ENCODE assay signal across 26 mouse cellular contexts in genomic region chr1:86345069-86345468, GRCm38 (mm10). TPM values are rescaled to one million over a fixed set of nuclear protein-coding genes. Genes with fewer than 3 reads are reported as not detected.
DNase-seq lines count a peak whose midpoint lies in the region; ATAC-seq lines count a peak whose summit lies in the region.
"Had no signal": no experiment of that assay in that cellular context is flagged by ENCODE, and none has a peak within 500 bp of the region (broad histone marks: within the 10 kb centered on the region; RNA-seq: fewer than 3 reads in every experiment).

No protein-coding gene starts in this region.

- H3K4me2 ChIP-seq in limb, embryonic 13.5 days (replicated peaks) = no peak overlapping the region
- H3K4me2 ChIP-seq: embryonic facial prominence, embryonic 15.5 days; forebrain, embryonic 12.5 days; heart, embryonic 11.5 days; hindbrain, embryonic 14.5 days; limb, embryonic 12.5 days; lung, embryonic 14.5 days had no signal

- no peak for DNase-seq in limb, embryonic 10.5 days (ENCODE audit: low spot score)
- peak; percentile 13 for DNase-seq in thymus, postnatal 14 days
- no peak for DNase-seq in thymus, postnatal 25 days
- DNase-seq in layer of hippocampus, postnatal 25 days (ENCODE audit: extremely low spot score in 1 of 2, low spot score in 1 of 2) = no peak
- DNase-seq in left cerebral cortex, adult 8-10 months (ENCODE audit: low spot score in 2 of 2) = no peak
- DNase-seq: adrenal gland, adult 8-10 months; cerebellum, adult 11-12 months; cerebellum, postnatal 25 days; gastrocnemius, postnatal 25 days; heart, adult 18-20 months; heart, postnatal 4 days; kidney, adult 9 months; kidney, postnatal 10 days; lung, postnatal 14 days had no signal

- no peaks in the 10 kb centered on the region for H3K4me1 ChIP-seq in limb, embryonic 13.5 days
- no peaks in the 10 kb centered on the region for H3K4me1 ChIP-seq in limb, embryonic 10.5 days
- H3K4me1 ChIP-seq: embryonic facial prominence, embryonic 10.5 days; embryonic facial prominence, embryonic 15.5 days; forebrain, embryonic 12.5 days; limb, embryonic 12.5 days; midbrain, embryonic 10.5 days had no signal

- no peak overlapping the region for H3K9ac ChIP-seq in limb, embryonic 13.5 days
- H3K9ac ChIP-seq: embryonic facial prominence, embryonic 15.5 days; forebrain, embryonic 12.5 days; hindbrain, embryonic 14.5 days; limb, embryonic 12.5 days; liver, embryonic 14.5 days; lung, embryonic 14.5 days had no signal

- ATAC-seq in limb, embryonic 13.5 days (ENCODE audit: low FRiP score, low read depth) = no peak
- ATAC-seq: intestine, postnatal 0 days had no signal

- H3K4me3 ChIP-seq in limb, embryonic 13.5 days = no peak overlapping the region
- H3K4me3 ChIP-seq in limb, embryonic 10.5 days = no peak overlapping the region
- no peak overlapping the region for H3K4me3 ChIP-seq in macrophage (ENCODE audit: inconsistent target)
- H3K4me3 ChIP-seq: embryonic facial prominence, embryonic 10.5 days; embryonic facial prominence, embryonic 15.5 days; forebrain, embryonic 12.5 days; limb, embryonic 12.5 days; midbrain, embryonic 10.5 days had no signal

- 90% methylated on average over 4 of the region's 4 CpGs for WGBS in limb, embryonic 13.5 days
- WGBS in limb, embryonic 10.5 days = 96% methylated on average over 4 of the region's 4 CpGs
- 88% methylated on average over 4 of the region's 4 CpGs for WGBS in macrophage (ENCODE audit: missing documents)

- no peaks in the 10 kb centered on the region for H3K79me2 ChIP-seq in macrophage (ENCODE audit: inconsistent target)

- H3K36me3 ChIP-seq in limb, embryonic 13.5 days = peaks cover 45% of the 10 kb centered on the region
- H3K36me3 ChIP-seq in limb, embryonic 10.5 days = peaks cover 51% of the 10 kb centered on the region
- H3K36me3 ChIP-seq in macrophage (ENCODE audit: inconsistent target) = peaks cover 17% of the 10 kb centered on the region

- 0 out of 2 replicates have a peak overlapping the region, but pooled peaks have one; percentile 4 for H3K27ac ChIP-seq in limb, embryonic 13.5 days
- H3K27ac ChIP-seq in limb, embryonic 10.5 days = no peak overlapping the region
- H3K27ac ChIP-seq in macrophage = peak overlapping the region; percentile 36
- H3K27ac ChIP-seq: embryonic facial prominence, embryonic 10.5 days; forebrain, embryonic 12.5 days; hindbrain, embryonic 14.5 days; limb, embryonic 12.5 days; liver, embryonic 14.5 days; midbrain, embryonic 10.5 days had no signal

- no peaks in the 10 kb centered on the region for H3K27me3 ChIP-seq in limb, embryonic 13.5 days
- H3K27me3 ChIP-seq in limb, embryonic 10.5 days (ENCODE audit: low read depth, poor library complexity, severe bottlenecking) = no peaks in the 10 kb centered on the region
- H3K27me3 ChIP-seq: embryonic facial prominence, embryonic 15.5 days; forebrain, embryonic 12.5 days; limb, embryonic 12.5 days had no signal

- H3K9me3 ChIP-seq in limb, embryonic 13.5 days = no peaks in the 10 kb centered on the region
- H3K9me3 ChIP-seq in limb, embryonic 10.5 days (replicated peaks) = no peaks in the 10 kb centered on the region
- H3K9me3 ChIP-seq: embryonic facial prominence, embryonic 10.5 days; embryonic facial prominence, embryonic 15.5 days; forebrain, embryonic 12.5 days; limb, embryonic 12.5 days; midbrain, embryonic 10.5 days had no signal

RNA-seq across cellular contexts. Expression of gene Ncl, which starts 14.1 kb away (rescaled TPM):
- polyA plus RNA-seq in limb, embryonic 13.5 days (2015; fragmentation: Nextera tagmentation; extraction: Ambion mirVana) = 418 and 419 TPM in 2 replicates
- 554 and 638 TPM in 2 replicates for polyA plus RNA-seq in limb, embryonic 10.5 days (2016; fragmentation: Nextera tagmentation; extraction: Ambion mirVana)
- 100 to 1,000 TPM in 23 of 26 experiments, 10 to 100 TPM in 3; 83.5 to 169 (median 135) TPM for total RNA-seq in macrophage (2018; cell fraction: chromatin; rRNA removed)
- total RNA-seq in macrophage (2018; cell fraction: cytosol; rRNA removed) = 100 to 1,000 TPM; 109 to 212 (median 155) TPM
- total RNA-seq in macrophage (2018; cell fraction: nucleus; rRNA removed) = 100 to 1,000 TPM in 25 of 26 experiments, 10 to 100 TPM in 1; 76.3 to 324 (median 136) TPM
- polyA plus RNA-seq in macrophage (2018) = 124 to 407 TPM (median 295 TPM) in 3 replicates
- total RNA-seq in layer of hippocampus, postnatal 25 days (2021) = 100 to 1,000 TPM; 126 to 148 TPM
- total RNA-seq in left cerebral cortex, adult 8-10 months (2022) = 100 to 1,000 TPM; 151 to 166 (median 164) TPM

RNA-seq across cellular contexts. Expression of gene B3gnt7, which starts 42.4 kb away (rescaled TPM):
- 8.3 and 9.6 TPM in 2 replicates for polyA plus RNA-seq in limb, embryonic 13.5 days (2015; fragmentation: Nextera tagmentation; extraction: Ambion mirVana)
- polyA plus RNA-seq in limb, embryonic 10.5 days (2016; fragmentation: Nextera tagmentation; extraction: Ambion mirVana) = 3.4 and 3.9 TPM in 2 replicates
- 1 to 10 TPM in 7 of 26 experiments, under 1 TPM in 8, not detected in 11; 0.37 to 5.4 (median 0.98) TPM for total RNA-seq in macrophage (2018; cell fraction: chromatin; rRNA removed)
- 1 to 10 TPM in 13 of 26 experiments, under 1 TPM in 13; 0.11 to 4.3 (median 1.00) TPM for total RNA-seq in macrophage (2018; cell fraction: cytosol; rRNA removed)
- total RNA-seq in macrophage (2018; cell fraction: nucleus; rRNA removed) = 1 to 10 TPM in 12 of 26 experiments, under 1 TPM in 10, not detected in 4; 0.17 to 9.7 (median 1.3) TPM
- polyA plus RNA-seq in macrophage (2018) = 1.0 to 6.1 TPM (median 2.4 TPM) in 3 replicates
- total RNA-seq in layer of hippocampus, postnatal 25 days (2021) = 1 to 10 TPM; 1.5 to 1.6 TPM
- 1 to 10 TPM in 3 of 4 experiments, under 1 TPM in 1; 0.72 to 1.4 (median 1.2) TPM for total RNA-seq in left cerebral cortex, adult 8-10 months (2022)
- total RNA-seq: gastrocnemius, postnatal 25 days had no signal
